Mouse (Mus musculus) lung, embryonic 16.5 days (tissue): ENCODE data around the gene Asb7. TPM values are rescaled to one million over a fixed set of nuclear protein-coding genes. Genes with fewer than 3 reads are reported as not detected.

Source experiments
- ATAC-seq: fragments of 200-750 bp; cut with Nextera tagmentation; 2 replicates; pipeline ENCODE4 v1.8.0; 2017; ENCODE audit warnings: low read depth, mild to moderate bottlenecking, moderate library complexity
- H3K27ac ChIP-seq: fragments of 300-500 bp; sonication (generic); 2 replicates; pipeline ENCODE4 v1.5.1; 2014; ENCODE audit warnings: mild to moderate bottlenecking, control low read depth, low read length
- H3K27me3 ChIP-seq: fragments of 300-500 bp; sonication (generic); 2 replicates; pipeline ENCODE4 v1.6.1; 2014; ENCODE audit warnings: low read depth, low read length, mixed read lengths; ENCODE audit not compliant: control insufficient read depth, insufficient read depth
- H3K36me3 ChIP-seq: fragments of 300-500 bp; sonication (generic); 2 replicates; pipeline ENCODE4 v1.6.1; 2014; ENCODE audit warnings: low read length; ENCODE audit not compliant: control insufficient read depth, insufficient read depth
- H3K4me1 ChIP-seq: fragments of 300-500 bp; sonication (generic); replicated peaks from 2 replicates; pipeline ENCODE4 v1.6.1; 2014; ENCODE audit warnings: low read length, mixed read lengths; ENCODE audit not compliant: control insufficient read depth, insufficient read depth
- H3K4me2 ChIP-seq: fragments of 300-500 bp; sonication (generic); 2 replicates; pipeline ENCODE4 v1.6.1; 2014; ENCODE audit warnings: low read depth, low read length, control low read depth
- H3K4me3 ChIP-seq: fragments of 300-500 bp; sonication (generic); 2 replicates; pipeline ENCODE4 v1.5.1; 2014; ENCODE audit warnings: mild to moderate bottlenecking, low read length, control low read depth
- H3K9ac ChIP-seq: fragments of 300-500 bp; sonication (generic); 2 replicates; pipeline ENCODE4 v1.6.1; 2014; ENCODE audit warnings: low read length, control low read depth
- H3K9me3 ChIP-seq: fragments of 300-500 bp; sonication (generic); 2 replicates; pipeline ENCODE4 v1.6.1; 2016; ENCODE audit warnings: low read length; ENCODE audit not compliant: control insufficient read depth
- WGBS: fragments of 180-500 bp; shearing (Covaris S2); extraction: QIAGEN DNeasy Blood & Tissue Kit; methylation state at CpG from one replicate; pipeline ENCODE4 v1.1.7; 2014; 5-methylcytosine and 5-hydroxymethylcytosine counted together
- polyA plus RNA-seq: library from polyadenylated mRNA; unstranded; fragments of >200 nt; fragmentation: Nextera tagmentation; extraction: Ambion mirVana; gene quantifications from 2 replicates; pipeline ENCODE4 v1.2.1, GENCODE M21; 2015

Asb7 gene
- polyA plus RNA-seq, 1 experiment from 2014 or later, result 14.7 TPM

- no peak overlapping the region for H3K4me3 ChIP-seq
- no peak overlapping the region for H3K4me2 ChIP-seq
- H3K27ac ChIP-seq, result no peak overlapping the region
- no peaks in the 10 kb centered on the region for H3K9me3 ChIP-seq
- H3K9ac ChIP-seq, result no peak overlapping the region
- WGBS, result 77% methylated on average over 3 of the region's 3 CpGs
- no peaks in the 10 kb centered on the region for H3K4me1 ChIP-seq
- H3K27me3 ChIP-seq, result no peaks in the 10 kb centered on the region
- no peak for ATAC-seq
- peaks cover 14% of the 10 kb centered on the region for H3K36me3 ChIP-seq
Observed at GRCm38 (mm10) chr7:66663548-66663947, 25.8 kb downstream of the Asb7 start.

- H3K9ac ChIP-seq, result no peak overlapping the region
- no peaks in the 10 kb centered on the region for H3K4me1 ChIP-seq
- H3K4me3 ChIP-seq, result peak overlapping the region; percentile 35
- H3K9me3 ChIP-seq, result no peaks in the 10 kb centered on the region
- ATAC-seq, result peak; percentile 55; the same call in 1 of the 2 replicates
- 12% methylated on average over 8 of the region's 8 CpGs for WGBS
- peaks cover 15% of the 10 kb centered on the region for H3K36me3 ChIP-seq
- H3K4me2 ChIP-seq, result peak overlapping the region; percentile 50
- no peak overlapping the region for H3K27ac ChIP-seq
- no peaks in the 10 kb centered on the region for H3K27me3 ChIP-seq
Observed at GRCm38 (mm10) chr7:66661572-66661971, 27.8 kb downstream of the Asb7 start.

GRCm38 (mm10) chr7:66660972-66661371 lies 28.4 kb downstream of the Asb7 start:
- Histone ChIP-seq H3K27ac (no peak overlapping the region), H3K9me3 (no peaks in the 10 kb centered on the region), H3K4me1 (no peaks in the 10 kb centered on the region), H3K36me3 (peaks cover 15% of the 10 kb centered on the region), H3K9ac (no peak overlapping the region), H3K27me3 (no peaks in the 10 kb centered on the region), H3K4me3 (no peak overlapping the region), H3K4me2 (no peak overlapping the region)
- ATAC-seq, result no peak
- WGBS, result 70% methylated on average over 8 of the region's 8 CpGs

DNA sequence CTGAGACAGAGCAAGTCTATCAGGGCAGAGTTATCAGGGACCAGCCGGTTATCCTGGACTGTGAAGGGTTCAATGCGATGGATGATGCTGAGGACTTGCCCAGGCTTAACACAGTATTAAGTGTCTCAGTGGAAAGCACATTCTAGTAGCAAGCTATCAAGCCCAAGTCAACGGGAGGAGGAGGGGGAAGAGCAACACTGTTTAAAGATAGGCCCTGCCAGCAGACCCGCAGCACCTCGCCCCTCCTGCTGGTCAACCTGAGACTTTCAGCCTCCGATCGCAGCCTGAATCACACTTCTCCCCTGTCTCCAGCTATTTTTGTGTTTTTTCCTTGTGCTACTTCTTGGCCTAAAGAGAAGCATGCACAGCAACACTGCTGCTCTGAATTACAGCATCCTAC lies 29.1 kb downstream of the Asb7 start:
- H3K4me3 ChIP-seq, result no peak overlapping the region
- ATAC-seq, result no peak
- no peak overlapping the region for H3K27ac ChIP-seq
- H3K36me3 ChIP-seq, result peaks cover 15% of the 10 kb centered on the region
- H3K4me2 ChIP-seq, result no peak overlapping the region
- no peaks in the 10 kb centered on the region for H3K4me1 ChIP-seq
- no peaks in the 10 kb centered on the region for H3K9me3 ChIP-seq
- H3K9ac ChIP-seq, result no peak overlapping the region
- no peaks in the 10 kb centered on the region for H3K27me3 ChIP-seq
- 69% methylated on average over 7 of the region's 7 CpGs for WGBS

GRCm38 (mm10) chr7:66655471-66655870 lies 33.9 kb downstream of the Asb7 start:
- H3K27ac ChIP-seq, result no peak overlapping the region
- H3K27me3 ChIP-seq, result no peaks in the 10 kb centered on the region
- peaks cover 15% of the 10 kb centered on the region for H3K36me3 ChIP-seq
- H3K4me2 ChIP-seq, result no peak overlapping the region
- no peak overlapping the region for H3K4me3 ChIP-seq
- no peak overlapping the region for H3K9ac ChIP-seq
- 85% methylated on average over 9 of the region's 9 CpGs for WGBS
- no peaks in the 10 kb centered on the region for H3K4me1 ChIP-seq
- no peaks in the 10 kb centered on the region for H3K9me3 ChIP-seq
- no peak for ATAC-seq

DNA sequence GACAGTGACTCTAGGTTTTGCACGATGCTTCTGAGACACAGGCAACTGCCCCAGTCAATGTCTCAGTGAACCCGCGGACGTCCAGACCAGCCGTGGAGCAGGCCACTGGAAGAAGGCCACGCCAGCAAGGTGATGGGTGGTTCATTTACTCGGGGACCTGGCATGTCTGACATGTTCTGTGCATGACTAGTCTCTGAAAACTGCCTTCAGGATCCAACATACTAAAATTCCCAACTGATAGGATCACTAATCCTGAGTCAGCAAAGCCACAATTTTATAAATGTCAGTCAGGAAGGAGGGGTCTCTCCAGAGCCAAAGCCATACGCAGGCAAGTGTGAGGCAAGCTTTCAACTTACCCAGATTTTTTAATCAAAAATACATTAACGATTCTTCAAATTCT lies 35.8 kb downstream of the Asb7 start:
- 86% methylated on average over 9 of the region's 9 CpGs for WGBS
- Histone ChIP-seq H3K27me3 (no peaks in the 10 kb centered on the region), H3K27ac (no peak overlapping the region), H3K4me3 (no peak overlapping the region), H3K4me1 (no peaks in the 10 kb centered on the region), H3K9ac (no peak overlapping the region), H3K36me3 (peaks cover 1% of the 10 kb centered on the region), H3K9me3 (no peaks in the 10 kb centered on the region), H3K4me2 (no peak overlapping the region)
- ATAC-seq, result no peak

DNA sequence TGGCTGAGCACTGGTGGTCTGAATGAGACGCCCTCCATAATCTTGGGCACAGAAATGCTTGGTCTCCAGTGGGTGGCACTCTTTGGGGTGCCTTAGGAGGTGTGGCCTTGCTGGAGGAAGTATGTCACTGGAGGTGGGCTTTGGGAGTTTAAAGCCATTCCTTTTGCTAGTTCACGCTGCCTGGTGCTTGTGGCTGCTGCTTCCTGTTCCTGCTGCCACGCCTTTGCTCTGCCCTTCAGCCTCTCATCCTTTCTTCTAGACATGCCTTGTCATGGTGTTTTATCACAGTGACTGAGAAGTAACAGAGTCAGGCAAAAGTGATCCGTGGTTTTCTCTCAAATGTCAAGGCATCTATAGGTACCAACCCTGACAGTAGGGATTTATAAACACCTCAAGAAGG lies 37.2 kb downstream of the Asb7 start:
- Histone ChIP-seq H3K4me2 (no peak overlapping the region), H3K9ac (no peak overlapping the region), H3K4me3 (no peak overlapping the region), H3K9me3 (no peaks in the 10 kb centered on the region), H3K27me3 (no peaks in the 10 kb centered on the region), H3K36me3 (peaks cover 3% of the 10 kb centered on the region), H3K4me1 (no peaks in the 10 kb centered on the region), H3K27ac (no peak overlapping the region)
- ATAC-seq, result no peak
- WGBS, result 85% methylated on average over 4 of the region's 4 CpGs

DNA sequence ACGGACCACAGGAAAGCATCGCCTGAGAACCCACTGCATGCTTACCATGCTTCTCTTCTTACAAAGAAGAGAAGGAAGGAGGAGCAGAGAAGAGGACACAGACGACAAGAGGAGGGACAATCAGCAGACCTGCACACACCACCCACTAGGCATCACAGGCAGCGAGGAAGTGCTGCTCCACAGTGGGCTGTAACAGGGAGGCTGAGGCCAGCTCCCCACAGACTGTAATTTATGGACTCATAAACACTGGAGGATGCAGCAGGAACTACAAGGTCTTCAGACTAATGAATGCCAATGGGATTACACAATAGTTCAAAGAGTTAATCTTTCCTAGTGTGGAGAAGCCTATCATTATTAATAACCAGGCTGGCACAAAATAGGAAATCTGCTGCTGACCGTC lies 38.5 kb downstream of the Asb7 start:
- Histone ChIP-seq H3K36me3 (peaks cover 3% of the 10 kb centered on the region), H3K4me1 (no peaks in the 10 kb centered on the region), H3K27me3 (no peaks in the 10 kb centered on the region), H3K27ac (no peak overlapping the region), H3K4me3 (no peak overlapping the region), H3K4me2 (no peak overlapping the region), H3K9ac (no peak overlapping the region), H3K9me3 (no peaks in the 10 kb centered on the region)
- ATAC-seq, result no peak
- WGBS, result 74% methylated on average over 5 of the region's 5 CpGs

GRCm38 (mm10) chr7:66649181-66649580 lies 40.2 kb downstream of the Asb7 start:
- Histone ChIP-seq H3K36me3 (peaks cover 3% of the 10 kb centered on the region), H3K27ac (no peak overlapping the region), H3K9ac (no peak overlapping the region), H3K27me3 (no peaks in the 10 kb centered on the region), H3K4me2 (no peak overlapping the region), H3K4me3 (no peak overlapping the region), H3K4me1 (no peaks in the 10 kb centered on the region), H3K9me3 (no peaks in the 10 kb centered on the region)
- WGBS, result 78% methylated on average over 2 of the region's 2 CpGs
- ATAC-seq, result no peak

GRCm38 (mm10) chr7:66645736-66646135 lies 43.7 kb downstream of the Asb7 start:
- H3K4me3 ChIP-seq, result no peak overlapping the region
- ATAC-seq, result no peak
- no peak overlapping the region for H3K9ac ChIP-seq
- peaks cover 9% of the 10 kb centered on the region for H3K36me3 ChIP-seq
- H3K27ac ChIP-seq, result no peak overlapping the region
- H3K4me2 ChIP-seq, result no peak overlapping the region
- H3K4me1 ChIP-seq, result no peaks in the 10 kb centered on the region
- H3K27me3 ChIP-seq, result no peaks in the 10 kb centered on the region
- no peaks in the 10 kb centered on the region for H3K9me3 ChIP-seq
- 99% methylated on average over 2 of the region's 2 CpGs for WGBS
